Mouse (Mus musculus): ENCODE measurements around the gene Nadk2.

Gene Nadk2

DNA sequence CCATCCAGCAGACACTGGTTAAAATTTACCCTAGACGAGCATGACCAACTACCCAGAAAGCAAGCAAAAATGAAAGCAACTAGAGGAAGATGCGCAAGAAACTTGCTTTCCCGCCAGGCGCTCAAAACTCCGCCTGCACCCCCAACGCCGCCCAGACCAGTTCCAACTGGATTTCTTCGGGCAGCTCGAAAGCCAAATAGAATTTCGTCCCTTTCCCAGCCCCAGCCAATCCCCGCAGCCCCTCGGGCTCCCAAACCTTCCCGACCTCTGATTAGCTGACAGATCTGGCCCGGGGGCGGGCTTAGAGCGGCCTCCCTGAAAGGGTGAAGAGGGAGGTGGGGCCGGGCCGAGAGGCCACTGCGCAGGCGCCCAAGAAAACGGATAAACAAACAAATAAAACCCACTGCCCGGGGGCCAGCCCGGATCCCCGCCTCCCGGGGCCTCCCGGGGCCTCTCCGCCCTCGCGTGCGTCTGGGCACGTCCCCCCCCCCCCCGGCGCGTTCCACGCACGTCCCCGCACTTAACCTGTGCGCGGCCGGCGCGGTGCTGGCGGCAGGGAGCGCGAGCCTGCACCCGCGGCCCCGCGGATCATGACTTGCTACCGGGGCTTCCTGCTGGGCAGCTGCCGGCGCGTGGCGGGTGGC lies at the start of gene Nadk2:
Nadk2 (plus strand) TSS at position 349 of the 644 bp plus-strand sequence.
- DNase-seq (ENCODE audit: low read depth, low spot score): peak; percentile 97

DNA sequence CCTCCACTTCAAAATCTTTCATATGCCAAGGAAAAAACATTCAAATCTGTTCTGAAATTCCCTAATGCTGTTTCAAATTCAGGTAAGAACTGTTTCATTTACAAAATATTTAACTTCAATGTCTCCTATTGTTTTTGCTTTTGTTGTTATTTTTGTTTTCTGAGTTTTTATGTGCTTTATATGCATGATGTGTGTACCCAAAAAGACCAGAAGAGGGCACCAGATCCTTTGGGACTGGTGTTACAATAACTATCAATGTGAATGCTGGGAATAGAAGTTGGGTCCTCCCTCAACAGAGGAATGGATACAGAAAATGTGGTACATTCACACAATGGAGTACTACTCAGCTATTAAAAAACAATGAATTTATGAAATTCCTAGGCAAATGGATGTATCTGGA lies 15.4 kb upstream of the Nadk2 start:
- DNase-seq (ENCODE audit: low read depth, low spot score): no peak

DNA sequence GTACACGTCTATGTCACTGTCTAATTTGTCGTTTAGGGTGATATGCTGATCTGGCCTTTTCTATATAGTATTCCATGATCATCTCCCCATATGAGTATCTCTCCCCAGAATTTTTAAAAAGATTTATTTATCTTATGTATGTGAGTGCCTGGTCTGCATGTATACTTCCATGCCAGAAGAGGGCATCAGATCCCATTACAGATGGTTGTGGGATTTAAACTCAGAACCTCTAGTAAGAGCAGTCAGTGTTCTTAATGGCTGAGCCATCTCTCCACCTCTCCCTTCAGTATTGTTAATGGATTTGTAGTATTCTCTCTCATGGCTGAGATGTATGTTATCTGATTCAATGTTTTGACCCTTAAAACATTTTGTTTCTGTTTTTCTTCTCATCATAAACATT lies 11.2 kb upstream of the Nadk2 start:
- no peak for DNase-seq (ENCODE audit: low read depth, low spot score)

DNA sequence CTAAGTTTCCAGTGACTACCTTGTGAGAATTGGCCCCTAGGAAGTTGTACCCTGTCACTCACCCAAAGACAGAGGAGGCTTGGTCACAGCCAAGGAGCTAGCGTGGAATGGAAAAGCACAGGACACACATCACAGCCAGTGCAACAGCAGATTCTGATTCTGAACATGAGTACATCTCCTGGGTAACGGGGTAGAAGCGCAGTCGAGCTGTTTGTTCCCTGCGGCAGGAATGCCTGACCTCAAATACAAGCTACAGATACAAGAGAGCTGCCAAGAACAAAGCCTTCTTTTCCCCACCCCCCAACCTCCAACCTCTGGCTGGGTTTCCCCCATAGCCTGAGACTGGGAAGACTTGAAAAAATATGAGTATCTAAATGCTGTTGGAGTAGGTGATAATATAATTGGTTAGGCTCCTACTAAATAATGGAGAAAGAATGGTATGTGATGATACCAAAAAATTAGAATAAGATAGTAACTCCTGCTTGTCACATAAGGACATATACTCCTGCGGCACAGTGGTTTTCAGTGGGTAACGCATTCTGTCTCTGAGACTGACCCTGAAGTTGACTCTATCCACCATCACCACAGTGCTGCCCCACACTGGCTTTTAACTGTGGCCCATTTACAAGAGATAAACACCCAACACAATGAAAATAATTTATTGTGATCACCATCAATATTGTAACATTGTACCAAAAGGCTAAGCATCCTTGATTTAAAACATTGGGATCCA lies 9.7 kb upstream of the Nadk2 start:
- DNase-seq (ENCODE audit: low read depth, low spot score): no peak

DNA sequence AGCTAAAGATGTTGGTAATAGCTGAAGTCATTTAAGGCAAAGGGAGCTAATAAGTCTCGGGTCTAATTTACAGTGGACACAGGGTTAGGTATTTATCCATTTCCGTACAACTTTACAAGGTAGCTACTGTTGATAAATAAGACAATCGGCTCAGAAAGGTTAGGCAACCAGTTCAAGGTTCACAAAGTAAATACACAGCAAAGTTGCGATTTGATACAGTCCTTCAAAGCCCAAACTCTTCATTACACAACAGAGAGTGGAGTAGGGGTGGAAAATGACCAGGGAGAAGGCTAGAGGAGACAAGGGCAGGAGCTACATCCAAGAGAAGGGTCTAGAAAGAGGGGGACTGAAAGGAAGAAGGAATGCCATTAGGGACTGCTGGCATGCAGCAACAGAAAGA lies 2.2 kb upstream of the Nadk2 start:
- DNase-seq (ENCODE audit: low read depth, low spot score): no peak

DNA sequence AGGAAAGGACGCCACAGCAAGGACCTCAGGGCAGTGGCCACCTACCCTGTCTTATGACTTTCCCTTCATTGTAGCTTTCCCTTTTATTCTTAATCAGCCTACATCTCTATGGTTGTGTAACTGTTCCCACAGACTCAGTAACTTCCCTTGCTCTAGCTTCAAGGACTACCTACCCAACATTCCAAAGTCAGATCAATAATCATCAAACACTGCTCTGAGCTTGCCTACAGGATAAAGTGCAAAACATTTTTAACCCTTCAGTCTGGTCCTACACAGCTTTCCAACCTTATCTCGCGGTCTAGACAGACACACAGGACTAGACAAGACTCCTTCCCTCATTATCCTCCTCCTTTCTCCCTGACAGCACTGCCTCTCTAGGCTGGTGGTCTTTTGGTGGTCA lies 707 bp upstream of the Nadk2 start:
- no peak for DNase-seq (ENCODE audit: low read depth, low spot score)

DNA sequence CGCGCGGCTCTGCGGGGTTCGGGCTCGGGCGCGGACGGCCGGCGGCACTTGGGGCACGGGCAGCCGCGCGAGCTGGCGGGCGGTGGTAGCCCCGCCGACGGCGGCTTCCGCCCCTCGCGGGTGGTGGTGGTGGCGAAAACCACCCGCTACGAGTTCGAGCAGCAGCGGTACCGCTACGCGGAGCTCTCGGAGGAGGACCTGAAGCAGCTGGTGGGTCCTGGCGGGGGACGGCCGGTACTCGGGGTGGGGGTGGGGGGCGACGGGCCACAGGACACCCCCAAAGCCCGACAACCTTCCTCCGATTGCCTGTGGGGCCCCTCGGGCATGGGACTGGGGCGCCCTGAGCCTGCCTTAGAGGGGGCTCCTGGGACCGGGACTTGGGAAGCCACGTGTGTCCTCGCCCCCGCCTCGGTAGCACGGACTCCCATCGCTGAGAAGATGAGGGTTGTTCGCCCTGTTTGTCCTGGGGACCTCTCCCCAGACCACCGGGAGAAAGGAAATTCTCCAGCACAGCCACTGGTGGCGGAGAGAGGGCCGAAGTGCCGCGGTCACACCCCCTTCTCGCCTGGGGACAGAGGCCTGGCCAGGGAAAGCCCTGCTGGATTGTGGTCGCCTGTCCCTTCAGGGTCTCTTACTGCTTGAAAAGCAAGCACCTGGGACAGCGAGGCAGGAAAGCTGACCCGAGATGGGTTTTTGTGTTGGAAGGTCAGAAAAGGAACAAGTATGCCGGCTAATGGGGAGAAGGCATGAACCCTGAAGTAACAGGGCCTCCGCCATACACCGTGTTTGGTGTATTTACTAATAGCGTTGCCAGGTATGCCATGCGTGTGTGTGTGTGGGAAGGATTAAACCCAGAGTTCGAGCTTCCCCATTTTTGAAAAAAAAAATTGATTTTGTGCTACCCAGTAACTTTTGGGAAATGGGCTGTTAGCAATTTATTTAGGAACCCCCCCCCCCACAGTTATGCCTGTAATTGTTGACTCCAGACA lies 790 bp downstream of the Nadk2 start:
- DNase-seq (ENCODE audit: low read depth, low spot score): peak; percentile 35

DNA sequence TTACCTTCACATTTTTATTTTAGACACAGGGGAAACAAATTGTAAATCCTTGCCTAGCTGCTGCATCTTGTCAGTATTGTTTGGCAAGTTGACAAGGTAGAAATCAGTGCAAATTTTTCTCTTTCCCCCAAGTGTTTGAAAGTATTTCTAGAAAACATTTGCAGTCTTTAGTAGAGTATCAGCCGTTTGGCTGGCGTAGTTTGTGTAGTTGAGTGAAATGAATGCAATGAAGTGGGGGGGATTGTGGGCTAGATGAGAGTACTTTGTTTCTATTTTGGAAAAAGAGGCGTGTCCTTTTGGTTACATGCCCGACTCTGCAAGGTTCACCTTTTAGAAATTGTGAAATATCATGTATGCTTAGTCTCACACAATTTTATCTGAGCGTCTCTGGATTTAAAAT lies 1.6 kb downstream of the Nadk2 start:
- no peak for DNase-seq (ENCODE audit: low read depth, low spot score)

DNA sequence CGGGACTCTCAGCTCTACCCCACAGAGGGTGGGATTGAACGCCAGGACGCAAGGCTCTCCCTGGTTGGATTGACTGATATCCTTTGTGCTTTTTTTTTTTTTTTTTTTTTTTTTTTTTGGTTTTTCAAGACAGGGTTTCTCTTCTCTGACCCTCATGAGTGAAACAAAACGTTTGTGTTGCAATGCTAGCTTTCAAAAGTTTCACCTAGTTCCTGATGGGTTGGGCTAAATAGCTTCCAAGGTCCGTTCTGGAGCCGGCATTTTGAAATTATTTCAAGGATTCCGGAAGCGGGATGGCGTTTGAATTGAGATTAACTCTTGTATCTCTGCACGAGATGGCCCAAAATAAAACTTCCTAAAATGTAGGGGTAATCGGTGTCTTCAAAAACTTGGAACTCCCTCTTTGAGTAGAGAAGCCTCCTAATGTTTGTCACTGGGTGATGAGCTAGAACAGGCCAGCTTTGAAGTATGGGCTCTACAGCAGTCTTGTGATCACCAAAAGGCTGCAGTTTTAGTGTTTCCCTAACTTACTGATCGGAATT lies 2.1 kb downstream of the Nadk2 start:
- no peak for DNase-seq (ENCODE audit: low read depth, low spot score)

DNA sequence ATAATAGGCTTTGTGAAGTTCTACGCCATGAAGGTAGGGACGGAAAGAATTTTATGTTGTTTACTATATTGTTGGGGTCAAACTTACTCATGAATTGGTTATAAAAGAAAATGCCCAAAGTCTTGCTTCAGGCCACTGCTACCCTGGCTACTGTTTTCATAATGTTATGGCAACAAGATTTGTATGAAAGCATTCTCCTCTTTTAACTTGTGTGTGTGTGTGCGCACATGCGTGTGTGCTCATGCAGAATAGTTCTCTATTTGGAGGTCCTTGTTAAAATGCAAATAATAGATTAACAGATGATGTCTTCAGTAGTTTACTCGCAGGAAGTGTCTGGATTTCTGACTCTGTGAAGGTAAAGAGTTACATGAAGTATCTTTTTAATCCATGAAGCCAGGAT lies 2.6 kb downstream of the Nadk2 start:
- DNase-seq (ENCODE audit: low read depth, low spot score): no peak

DNA sequence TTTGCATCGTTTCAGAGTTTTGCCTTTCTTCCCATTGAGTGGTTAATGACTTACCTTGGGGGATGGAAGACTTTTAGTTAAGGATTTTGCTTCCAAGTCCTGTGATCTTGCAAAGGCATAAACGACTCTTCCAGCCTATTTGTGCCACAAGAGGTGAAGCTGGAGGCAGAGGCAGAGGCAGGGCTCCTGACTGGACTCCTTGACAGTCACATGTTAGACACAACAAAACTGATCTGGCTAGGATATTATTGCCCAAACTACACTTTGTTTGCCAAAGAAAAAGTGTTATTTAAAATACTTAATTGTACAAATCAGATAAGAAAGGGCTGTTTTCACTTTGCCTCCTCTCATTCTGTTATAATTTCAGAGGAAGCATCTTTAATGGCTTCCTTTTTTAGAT lies 3.1 kb downstream of the Nadk2 start:
- DNase-seq (ENCODE audit: low read depth, low spot score): no peak

DNA sequence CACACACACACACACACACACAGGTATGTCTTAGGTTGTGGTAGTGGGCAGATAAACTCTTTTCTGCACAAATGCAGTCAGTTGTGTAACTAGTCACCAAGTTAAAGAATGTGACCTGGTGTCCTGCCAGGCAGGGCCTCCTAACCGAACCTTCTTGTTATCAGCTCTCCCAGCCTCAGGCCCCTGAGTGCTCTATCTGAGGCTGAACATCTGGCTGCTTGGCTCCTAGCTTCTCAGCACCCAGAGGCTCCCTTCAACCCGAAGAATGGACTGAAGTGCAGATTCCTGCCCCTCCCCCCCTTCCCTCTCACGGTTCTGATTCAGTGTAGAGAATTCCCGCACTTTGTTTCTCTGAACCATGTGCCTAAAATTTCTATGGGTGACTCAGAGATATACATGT lies 3.6 kb downstream of the Nadk2 start:
- DNase-seq (ENCODE audit: low read depth, low spot score): no peak

DNA sequence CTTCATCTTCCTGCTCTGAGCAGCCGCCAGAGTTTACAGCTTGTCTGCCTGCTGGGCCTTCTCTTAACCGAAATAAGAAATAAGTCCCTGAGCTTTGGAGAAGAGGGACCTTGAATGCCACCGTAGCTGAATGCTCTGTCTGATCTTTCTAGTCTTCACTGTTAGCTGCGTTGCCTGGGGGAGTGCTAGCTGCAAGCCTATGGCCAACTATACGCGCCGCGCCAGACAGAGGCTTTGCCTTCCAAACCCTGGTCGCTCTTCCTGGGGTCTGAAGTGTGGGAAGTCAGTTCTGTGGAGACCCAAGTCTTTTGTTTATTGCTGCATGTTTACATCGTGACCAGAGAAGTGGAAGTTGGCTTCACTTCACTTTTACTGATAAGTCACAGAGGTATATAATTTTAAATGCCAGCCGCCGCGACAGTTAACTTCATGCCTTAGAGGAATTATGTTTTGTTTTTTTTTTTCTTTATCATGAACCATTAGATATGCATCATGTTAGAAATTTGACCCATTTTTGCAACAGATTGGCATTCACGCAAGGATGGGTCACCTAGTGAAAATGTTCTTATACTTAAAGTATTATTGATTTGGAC lies 4.6 kb downstream of the Nadk2 start:
- DNase-seq (ENCODE audit: low read depth, low spot score): no peak

DNA sequence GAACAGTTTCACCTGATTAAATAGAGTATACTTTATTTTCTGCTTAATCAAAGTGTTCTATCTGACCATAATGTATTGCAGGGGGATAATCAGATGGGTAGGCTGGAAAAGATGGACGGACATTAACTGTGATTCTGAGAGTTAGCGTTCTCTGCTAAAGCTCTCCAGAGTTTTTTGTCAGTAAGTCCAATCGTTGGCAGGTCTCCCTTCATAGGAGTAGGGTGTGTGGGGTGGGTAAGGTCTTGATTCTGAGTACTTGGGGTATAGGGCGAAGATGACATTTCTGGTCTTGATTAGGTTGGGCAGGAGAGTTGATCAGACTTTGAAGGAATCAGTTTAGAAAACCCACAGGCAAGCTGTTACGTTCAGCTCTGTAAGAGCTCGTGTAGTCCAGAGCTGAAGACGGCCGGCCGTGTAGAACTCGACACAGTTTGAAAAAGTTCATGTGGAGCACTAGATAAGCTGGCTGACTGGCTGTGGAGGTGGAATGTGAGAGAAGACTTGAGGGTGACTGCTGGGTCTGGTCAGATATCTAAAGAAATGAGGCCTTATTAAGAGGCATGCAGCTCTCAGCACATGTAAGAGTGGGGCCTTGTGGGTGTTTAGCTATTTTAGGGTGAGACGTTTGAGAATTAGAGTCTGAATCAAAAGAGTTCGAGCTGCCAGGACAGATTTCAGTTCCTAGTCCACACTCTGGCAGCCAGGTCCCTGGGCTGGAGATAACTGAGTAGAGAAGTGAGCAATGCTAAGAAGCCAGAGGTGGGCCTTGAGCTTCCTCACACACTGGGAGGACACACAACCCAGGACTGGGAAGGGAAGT lies 7.6 kb downstream of the Nadk2 start:
- no peak for DNase-seq (ENCODE audit: low read depth, low spot score)

DNA sequence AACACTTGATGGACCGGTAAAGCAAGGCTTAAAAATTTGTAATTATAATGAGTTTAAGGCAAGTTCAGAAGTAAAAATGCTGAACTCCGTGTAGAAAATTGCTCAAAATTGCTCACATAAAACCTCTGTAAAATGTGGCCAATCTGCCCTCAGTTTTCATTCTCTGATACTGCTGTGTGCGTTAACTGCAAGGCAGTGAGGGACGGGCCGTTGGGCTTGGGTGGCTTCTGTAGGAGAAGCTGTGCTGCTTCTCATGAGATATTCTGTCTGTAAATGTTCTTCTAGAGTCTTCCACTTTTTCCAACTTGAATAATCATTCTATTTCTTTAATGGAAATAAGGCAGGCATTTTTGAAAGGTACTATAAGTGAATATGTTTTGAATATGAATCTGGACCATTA lies 8.6 kb downstream of the Nadk2 start:
- no peak for DNase-seq (ENCODE audit: low read depth, low spot score)

DNA sequence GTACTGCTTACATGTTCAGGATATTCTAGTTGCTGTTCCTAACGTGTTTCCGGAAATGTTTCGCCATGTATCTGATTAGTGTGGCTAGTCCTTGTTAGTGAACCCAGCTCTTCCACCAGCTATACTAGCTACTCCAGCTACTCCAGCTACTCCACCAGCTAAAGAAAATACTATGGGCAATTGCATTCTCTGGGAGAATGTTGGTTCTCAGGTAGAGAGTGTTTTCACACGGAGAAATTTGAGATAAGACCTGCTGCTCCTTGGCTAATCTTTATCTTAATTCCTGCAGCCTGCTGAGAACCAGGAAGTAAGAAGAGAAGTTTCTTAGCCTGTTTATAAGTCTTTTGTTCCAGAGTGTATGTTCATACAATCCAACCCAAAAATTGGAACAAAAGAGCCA lies 9.1 kb downstream of the Nadk2 start:
- DNase-seq (ENCODE audit: low read depth, low spot score): no peak

DNA sequence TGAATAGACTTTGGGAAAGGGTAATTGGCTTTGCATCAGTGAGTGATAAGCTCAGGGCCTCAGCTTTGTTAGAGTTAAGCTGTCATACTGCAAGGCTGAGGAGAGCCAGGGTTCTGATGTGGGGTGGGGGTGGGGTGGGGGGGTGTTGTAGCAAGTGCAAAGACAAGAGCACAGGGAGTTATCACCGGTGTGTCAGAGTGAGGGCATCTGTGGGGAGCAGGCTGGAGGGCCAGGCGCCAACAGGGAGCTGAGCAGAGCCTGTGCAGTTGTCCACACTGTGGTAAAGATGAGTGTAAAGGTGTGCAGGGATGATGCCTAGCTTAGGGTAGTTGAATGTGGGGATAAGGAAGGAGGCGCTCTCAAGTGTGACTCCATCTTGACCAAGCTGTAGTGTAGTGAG lies 10.2 kb downstream of the Nadk2 start:
- DNase-seq (ENCODE audit: low read depth, low spot score): no peak

DNA sequence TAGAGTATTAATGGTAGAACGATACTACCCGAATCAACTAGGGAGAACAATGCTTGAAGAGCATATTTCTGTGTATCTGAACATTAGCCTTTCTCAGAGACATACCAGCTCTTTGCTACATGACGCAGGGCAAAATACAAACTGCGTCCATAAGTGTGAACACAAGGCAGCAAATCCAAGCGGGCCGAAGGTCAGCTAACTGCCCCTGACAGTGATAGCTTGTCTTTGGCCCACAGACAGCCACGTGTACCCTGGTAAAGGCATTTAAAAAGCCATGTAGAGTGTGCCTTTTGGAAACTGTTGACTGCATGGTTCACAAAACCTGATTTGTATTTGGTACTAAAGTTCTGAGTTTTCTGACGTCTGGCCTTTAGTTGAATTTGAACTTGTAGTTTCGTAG lies 11.7 kb downstream of the Nadk2 start:
- no peak for DNase-seq (ENCODE audit: low read depth, low spot score)

DNA sequence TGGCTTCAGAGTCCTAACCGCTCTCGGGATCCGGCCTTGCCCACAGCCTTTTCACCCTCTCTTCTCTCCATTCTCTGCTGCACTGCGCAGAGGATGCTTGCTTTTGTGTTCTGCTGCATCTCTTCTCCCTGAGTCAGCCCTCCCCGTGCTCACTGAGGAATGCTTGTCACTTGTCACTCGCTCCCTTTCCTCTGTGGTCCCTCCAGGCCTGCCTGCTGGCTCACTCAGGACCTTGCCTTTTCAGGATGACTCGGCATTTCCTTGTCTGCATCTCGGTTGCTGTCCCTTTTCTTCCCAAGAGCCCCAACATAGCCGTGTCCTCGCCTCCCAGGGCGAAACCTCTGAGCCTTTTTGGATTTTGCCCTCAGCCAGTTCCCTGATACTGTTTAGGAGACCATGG lies 15.8 kb downstream of the Nadk2 start:
- no peak for DNase-seq (ENCODE audit: low read depth, low spot score)

DNA sequence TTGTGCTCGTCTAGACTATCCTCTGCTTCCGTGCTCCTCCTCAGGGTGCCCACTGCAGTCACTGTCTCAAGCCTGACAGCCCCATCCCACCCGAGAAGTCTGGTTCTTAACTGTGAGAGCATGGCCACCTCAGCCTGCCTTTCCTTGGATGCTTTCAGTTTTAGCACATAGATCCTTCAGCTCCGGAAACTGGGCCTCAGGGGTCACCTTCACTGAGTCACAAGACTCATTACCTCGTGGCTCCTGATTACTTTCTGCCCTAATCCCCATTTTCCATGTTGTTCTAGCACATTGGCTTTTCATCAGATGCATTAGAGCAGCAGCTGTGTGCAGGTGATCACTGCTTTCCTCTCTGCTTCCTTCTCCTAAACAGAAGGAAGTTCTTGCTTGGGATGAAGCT lies 16.4 kb downstream of the Nadk2 start:
- DNase-seq (ENCODE audit: low read depth, low spot score): no peak
